Mouse (Mus musculus): ENCODE measurements at regions not wholly inside any gene's neighbourhood (a gene's known extent, or its start where the extent isn't known, plus 50 kb on each side); places are given as distances from the start of the nearest gene placed in this dataset.

GRCm38 (mm10) chr2:147244406-147244805 is 50.4 kb upstream of the Nkx2-2 start:
- ATAC-seq (replicated peaks; ENCODE audit: low FRiP score, poor library complexity, severe bottlenecking) = no peak

All from erythroblast, adult 5-6 weeks (primary cell).